Mouse (Mus musculus): ENCODE measurements around the gene Ube2m. TPM values are rescaled to one million over a fixed set of nuclear protein-coding genes. Genes with fewer than 3 reads are reported as not detected.
"Not testable (repeated sequence)": the region's sequence is repeated elsewhere in the genome, so short reads cannot be mapped to it uniquely, and the experiment has no call there.

Ube2m gene
- 189 and 194 TPM in 2 replicates for polyA plus RNA-seq (2014; fragmentation: Nextera tagmentation; extraction: Ambion mirVana)

GRCm38 (mm10) chr7:13037901-13038555 is at the start of gene Ube2m:
TSS of gene Ube2m (minus strand) at chr7:13038275.
- H3K4me1 ChIP-seq (ENCODE audit: control insufficient read depth, insufficient read depth, low read length): peaks cover 19% of the 10 kb centered on the region
- peaks cover 8% of the 10 kb centered on the region for H3K36me3 ChIP-seq (ENCODE audit: control insufficient read depth, insufficient read depth, low read length)
- peak; percentile 98 for DNase-seq (ENCODE audit: low spot score)
- peak within 1 kb of the TSS; percentile 97 for H3K27ac ChIP-seq (ENCODE audit: low read depth, low read length)
- H3K4me2 ChIP-seq (ENCODE audit: low read depth): peak within 1 kb of the TSS; percentile 71
- H3K4me3 ChIP-seq (ENCODE audit: low read depth, low read length): peak within 1 kb of the TSS; percentile 78
- WGBS: under 1% methylated on average over 52 of the region's 65 CpGs
- peak; percentile 92 for ATAC-seq (ENCODE audit: insufficient read depth, low FRiP score, low TSS enrichment)
- H3K27me3 ChIP-seq (ENCODE audit: control insufficient read depth, insufficient read depth, low read length): peaks cover 16% of the 10 kb centered on the region
- peak within 1 kb of the TSS; percentile 86 for H3K9ac ChIP-seq (ENCODE audit: low read length)
- H3K9me3 ChIP-seq (ENCODE audit: control insufficient read depth, low read length): no peaks in the 10 kb centered on the region; the same call in 1 of the 2 replicates

DNA sequence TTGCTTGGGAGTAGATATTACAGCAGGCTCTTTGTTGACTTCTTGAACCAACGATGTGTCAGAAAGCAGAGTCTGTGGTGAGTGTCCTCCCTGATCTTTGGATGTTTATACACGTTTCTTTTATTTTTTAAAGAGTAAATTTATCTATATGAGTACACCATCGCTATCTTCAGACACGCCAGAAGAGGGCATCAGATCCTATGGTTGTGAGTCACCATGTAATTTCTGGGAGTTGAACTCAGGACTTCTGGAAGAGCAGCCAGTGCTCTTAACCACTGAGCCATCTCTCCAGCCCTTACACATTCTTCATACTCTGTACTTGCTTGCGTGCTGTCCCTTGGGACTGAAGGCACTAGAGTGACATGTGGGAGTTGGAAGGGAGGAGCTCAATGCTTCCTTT is 34.2 kb upstream of the Ube2m start:
- Histone ChIP-seq H3K27ac (ENCODE audit: low read depth, low read length) (no peak overlapping the region), H3K9me3 (ENCODE audit: control insufficient read depth, low read length) (no peaks in the 10 kb centered on the region), H3K27me3 (ENCODE audit: control insufficient read depth, insufficient read depth, low read length) (no peaks in the 10 kb centered on the region), H3K4me3 (ENCODE audit: low read depth, low read length) (no peak overlapping the region), H3K36me3 (ENCODE audit: control insufficient read depth, insufficient read depth, low read length) (no peaks in the 10 kb centered on the region), H3K9ac (ENCODE audit: low read length) (no peak overlapping the region), H3K4me1 (ENCODE audit: control insufficient read depth, insufficient read depth, low read length) (no peaks in the 10 kb centered on the region), H3K4me2 (ENCODE audit: low read depth) (no peak overlapping the region)
- DNase-seq (ENCODE audit: low spot score) (no peak), ATAC-seq (ENCODE audit: insufficient read depth, low FRiP score, low TSS enrichment) (no peak)
- 56% methylated on average over 5 of the region's 5 CpGs for WGBS

GRCm38 (mm10) chr7:13063399-13063798 is 25.3 kb upstream of the Ube2m start:
- not testable (repeated sequence) for H3K27ac ChIP-seq (ENCODE audit: low read depth, low read length); ATAC-seq (ENCODE audit: insufficient read depth, low FRiP score, low TSS enrichment); H3K9me3 ChIP-seq (ENCODE audit: control insufficient read depth, low read length); H3K4me3 ChIP-seq (ENCODE audit: low read depth, low read length); H3K27me3 ChIP-seq (ENCODE audit: control insufficient read depth, insufficient read depth, low read length); H3K4me1 ChIP-seq (ENCODE audit: control insufficient read depth, insufficient read depth, low read length); H3K4me2 ChIP-seq (ENCODE audit: low read depth); H3K9ac ChIP-seq (ENCODE audit: low read length); H3K36me3 ChIP-seq (ENCODE audit: control insufficient read depth, insufficient read depth, low read length); DNase-seq (ENCODE audit: low spot score)
- 65% methylated on average over 2 of the region's 2 CpGs for WGBS

DNA sequence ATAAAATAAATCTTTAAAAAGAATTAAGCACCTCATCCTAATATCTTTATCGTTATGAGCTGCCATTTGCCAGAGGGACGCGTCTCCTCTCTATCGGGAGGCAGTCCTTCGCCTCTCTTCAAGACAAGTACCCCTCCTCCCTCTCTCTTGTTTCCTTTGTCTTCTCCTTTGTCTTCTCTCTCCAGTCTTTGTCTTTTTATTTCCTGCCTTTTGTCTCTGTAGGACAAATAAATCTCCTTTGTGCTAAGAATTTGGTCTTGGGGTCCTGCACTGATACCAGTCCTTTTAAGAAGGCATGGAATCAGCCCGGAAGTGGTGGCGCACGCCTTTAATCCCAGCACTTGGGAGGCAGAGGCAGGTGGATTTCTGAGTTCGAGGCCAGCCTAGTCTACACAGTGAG is 21.5 kb upstream of the Ube2m start:
- ATAC-seq (ENCODE audit: insufficient read depth, low FRiP score, low TSS enrichment) (no peak), DNase-seq (ENCODE audit: low spot score) (no peak)
- H3K36me3 ChIP-seq (ENCODE audit: control insufficient read depth, insufficient read depth, low read length): no peaks in the 10 kb centered on the region
- no peak overlapping the region for H3K27ac ChIP-seq (ENCODE audit: low read depth, low read length)
- H3K4me1 ChIP-seq (ENCODE audit: control insufficient read depth, insufficient read depth, low read length): no peaks in the 10 kb centered on the region
- no peak overlapping the region for H3K9ac ChIP-seq (ENCODE audit: low read length)
- WGBS: 86% methylated on average over 9 of the region's 9 CpGs
- no peaks in the 10 kb centered on the region for H3K9me3 ChIP-seq (ENCODE audit: control insufficient read depth, low read length)
- no peak overlapping the region for H3K4me3 ChIP-seq (ENCODE audit: low read depth, low read length)
- H3K27me3 ChIP-seq (ENCODE audit: control insufficient read depth, insufficient read depth, low read length): no peaks in the 10 kb centered on the region
- H3K4me2 ChIP-seq (ENCODE audit: low read depth): no peak overlapping the region

- Histone ChIP-seq H3K27ac (ENCODE audit: low read depth, low read length) (no peak overlapping the region), H3K9ac (ENCODE audit: low read length) (no peak overlapping the region), H3K36me3 (ENCODE audit: control insufficient read depth, insufficient read depth, low read length) (no peaks in the 10 kb centered on the region), H3K27me3 (ENCODE audit: control insufficient read depth, insufficient read depth, low read length) (no peaks in the 10 kb centered on the region), H3K4me3 (ENCODE audit: low read depth, low read length) (no peak overlapping the region), H3K9me3 (ENCODE audit: control insufficient read depth, low read length) (no peaks in the 10 kb centered on the region), H3K4me1 (ENCODE audit: control insufficient read depth, insufficient read depth, low read length) (no peaks in the 10 kb centered on the region), H3K4me2 (ENCODE audit: low read depth) (no peak overlapping the region)
- ATAC-seq (ENCODE audit: insufficient read depth, low FRiP score, low TSS enrichment): no peak
- DNase-seq (ENCODE audit: low spot score): no peak
- 69% methylated on average over 8 of the region's 8 CpGs for WGBS
Observed at GRCm38 (mm10) chr7:13056913-13057700, 19.0 kb upstream of the Ube2m start.

GRCm38 (mm10) chr7:13054287-13055010 is 16.4 kb upstream of the Ube2m start, which contains the start of gene Mzf1:
TSS of gene Mzf1 (minus strand) at chr7:13054764.
- H3K9ac ChIP-seq (ENCODE audit: low read length): peak within 1 kb of the TSS; percentile 49
- ATAC-seq (ENCODE audit: insufficient read depth, low FRiP score, low TSS enrichment) (peak; percentile 94), DNase-seq (ENCODE audit: low spot score) (peak; percentile 96)
- no peaks in the 10 kb centered on the region for H3K27me3 ChIP-seq (ENCODE audit: control insufficient read depth, insufficient read depth, low read length)
- under 1% methylated on average over 41 of the region's 41 CpGs for WGBS
- no peaks in the 10 kb centered on the region for H3K4me1 ChIP-seq (ENCODE audit: control insufficient read depth, insufficient read depth, low read length)
- peak within 1 kb of the TSS; percentile 77 for H3K27ac ChIP-seq (ENCODE audit: low read depth, low read length)
- H3K4me2 ChIP-seq (ENCODE audit: low read depth): peak within 1 kb of the TSS; percentile 39
- no peaks in the 10 kb centered on the region for H3K9me3 ChIP-seq (ENCODE audit: control insufficient read depth, low read length)
- H3K36me3 ChIP-seq (ENCODE audit: control insufficient read depth, insufficient read depth, low read length): no peaks in the 10 kb centered on the region
- peak within 1 kb of the TSS; percentile 49 for H3K4me3 ChIP-seq (ENCODE audit: low read depth, low read length)

DNA sequence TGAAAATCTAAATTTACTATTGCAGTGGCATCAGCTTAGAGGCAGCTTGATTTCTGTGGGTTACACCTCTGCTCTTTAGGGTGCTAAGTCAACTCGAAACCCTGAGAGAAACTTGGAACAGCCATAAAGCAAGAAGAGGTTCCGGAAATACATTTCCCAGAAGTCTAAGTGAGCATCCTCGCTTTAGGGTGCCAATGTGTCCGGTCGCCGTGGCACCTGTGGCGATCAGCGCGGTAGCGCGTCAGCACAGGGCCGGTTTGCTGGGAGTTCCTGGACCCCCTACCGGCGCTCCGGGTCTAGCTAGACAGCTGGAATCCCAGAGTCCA is 15.8 kb upstream of the Ube2m start:
- H3K36me3 ChIP-seq (ENCODE audit: control insufficient read depth, insufficient read depth, low read length): no peaks in the 10 kb centered on the region
- peak overlapping the region; percentile 39 for H3K4me2 ChIP-seq (ENCODE audit: low read depth)
- peak overlapping the region; percentile 49 for H3K9ac ChIP-seq (ENCODE audit: low read length)
- no peak overlapping the region for H3K27ac ChIP-seq (ENCODE audit: low read depth, low read length)
- 3% methylated on average over 15 of the region's 15 CpGs for WGBS
- H3K4me3 ChIP-seq (ENCODE audit: low read depth, low read length): peak overlapping the region; percentile 49
- no peaks in the 10 kb centered on the region for H3K27me3 ChIP-seq (ENCODE audit: control insufficient read depth, insufficient read depth, low read length)
- H3K9me3 ChIP-seq (ENCODE audit: control insufficient read depth, low read length): no peaks in the 10 kb centered on the region
- H3K4me1 ChIP-seq (ENCODE audit: control insufficient read depth, insufficient read depth, low read length): no peaks in the 10 kb centered on the region
- DNase-seq (ENCODE audit: low spot score) (no peak), ATAC-seq (ENCODE audit: insufficient read depth, low FRiP score, low TSS enrichment) (no peak)

DNA sequence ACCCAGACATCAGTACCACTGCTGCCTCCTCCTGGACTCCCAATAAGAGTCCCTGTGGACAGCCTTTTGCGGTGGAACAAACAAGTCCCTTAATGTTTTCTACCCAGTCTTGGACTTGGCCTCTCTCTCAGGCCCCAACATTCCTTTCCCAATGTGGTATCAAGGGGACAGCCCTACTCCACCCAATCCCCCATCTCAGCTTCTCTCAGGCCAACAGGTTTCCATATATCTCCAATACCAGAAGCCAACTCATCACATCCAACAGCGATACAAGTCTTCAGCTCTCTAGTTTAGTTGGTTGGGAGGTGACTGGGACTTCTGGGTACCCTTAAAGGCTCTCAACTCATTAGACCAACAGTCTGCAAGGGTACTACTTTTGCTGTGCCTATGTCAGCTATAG is 15.4 kb upstream of the Ube2m start:
- DNase-seq (ENCODE audit: low spot score) (no peak), ATAC-seq (ENCODE audit: insufficient read depth, low FRiP score, low TSS enrichment) (no peak)
- Histone ChIP-seq H3K36me3 (ENCODE audit: control insufficient read depth, insufficient read depth, low read length) (no peaks in the 10 kb centered on the region), H3K9ac (ENCODE audit: low read length) (no peak overlapping the region), H3K27me3 (ENCODE audit: control insufficient read depth, insufficient read depth, low read length) (no peaks in the 10 kb centered on the region), H3K4me2 (ENCODE audit: low read depth) (peak overlapping the region; percentile 39), H3K4me1 (ENCODE audit: control insufficient read depth, insufficient read depth, low read length) (no peaks in the 10 kb centered on the region), H3K4me3 (ENCODE audit: low read depth, low read length) (peak overlapping the region; percentile 49), H3K27ac (ENCODE audit: low read depth, low read length) (no peak overlapping the region), H3K9me3 (ENCODE audit: control insufficient read depth, low read length) (no peaks in the 10 kb centered on the region)
- WGBS: 96% methylated on average over 2 of the region's 2 CpGs
